Mouse (Mus musculus): Measurements from ENCODE around the gene Rtp2. TPM values are rescaled to one million over a fixed set of nuclear protein-coding genes. Genes with fewer than 3 reads are reported as not detected.
A peak's percentile ranks its signal among the peaks of the same experiment; 100 is the strongest.

Gene Rtp2
- polyA plus RNA-seq, 1 experiment from 2014 or later: not detected

DNA sequence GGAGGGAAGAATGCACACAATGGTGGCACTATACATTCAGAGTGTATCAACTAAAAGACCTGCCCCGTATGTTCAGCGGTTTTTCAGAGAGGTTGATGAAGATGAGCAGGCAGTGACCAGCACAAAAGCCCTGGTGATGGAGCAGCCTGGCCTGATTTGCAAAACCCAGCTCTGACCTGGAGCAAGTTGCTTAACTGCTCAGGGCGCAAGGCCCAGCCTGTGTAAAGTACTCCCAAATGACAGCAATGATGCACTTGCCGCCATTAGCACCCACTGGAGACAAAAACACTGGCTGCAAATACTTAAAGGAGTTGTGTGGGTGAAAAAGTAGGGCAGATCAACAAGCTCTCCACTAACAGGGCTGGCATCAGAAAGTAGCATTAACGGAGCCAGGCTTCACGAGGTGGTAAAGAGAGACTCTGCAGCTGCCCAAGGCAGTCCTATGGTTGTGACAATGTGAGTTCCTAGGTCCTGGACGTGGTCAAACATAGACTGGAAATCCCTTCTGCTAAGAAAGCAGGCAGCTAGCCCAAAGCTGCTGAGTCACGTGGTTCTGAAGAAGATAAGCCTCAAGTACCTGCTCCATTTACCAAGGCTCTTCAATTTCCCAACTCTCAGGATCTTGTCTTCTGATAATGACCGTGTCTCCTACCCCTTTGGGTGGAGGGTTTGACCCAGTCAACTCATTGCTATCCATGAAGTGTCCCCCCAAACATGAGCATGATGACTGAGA is 41.6 kb upstream of the Rtp2 start:
- H3K9me3 ChIP-seq (ENCODE audit: low read depth, low read length): no peaks in the 10 kb centered on the region
- 0 out of 2 replicates have a peak, but pooled peaks cover 6% of the 10 kb centered on the region for H3K4me1 ChIP-seq (ENCODE audit: insufficient read depth)
- DNase-seq (no peak), ATAC-seq (ENCODE audit: insufficient read depth) (no peak)
- H3K36me3 ChIP-seq (ENCODE audit: insufficient read depth): 0 out of 2 replicates have a peak, but pooled peaks cover 2% of the 10 kb centered on the region
- no peak for TF ChIP-seq CTCF (IDR thresholded peaks at IDR 0.05; ENCODE audit: low read depth)
- H3K4me2 ChIP-seq: no peak overlapping the region
- 78% methylated on average over 9 of the region's 9 CpGs for WGBS
- no peak overlapping the region for H3K4me3 ChIP-seq (ENCODE audit: low read depth, low read length)
- H3K27ac ChIP-seq (ENCODE audit: low read depth): no peak overlapping the region
- no peak overlapping the region for H3K9ac ChIP-seq
- no peaks in the 10 kb centered on the region for H3K27me3 ChIP-seq (ENCODE audit: insufficient read depth, low read length)

DNA sequence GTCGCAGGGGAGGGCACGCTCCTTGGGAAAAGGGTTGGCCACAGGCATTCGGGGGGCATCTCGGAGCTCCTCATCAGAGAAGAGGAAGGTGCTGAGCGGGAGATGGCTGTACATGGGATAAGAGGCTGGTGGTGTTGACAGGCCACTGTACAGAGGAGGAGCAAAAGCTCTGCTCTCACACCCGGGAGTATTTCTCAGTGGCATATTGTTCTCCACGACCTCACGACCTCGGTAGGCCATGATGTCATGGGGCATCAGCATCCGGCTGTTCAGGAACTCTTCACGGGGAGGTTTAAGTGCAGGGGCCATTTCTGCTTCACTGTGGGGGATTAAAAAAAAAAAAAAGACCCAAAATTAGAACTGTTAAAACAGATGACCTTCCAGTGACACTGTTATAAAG is 40.7 kb upstream of the Rtp2 start:
- H3K4me3 ChIP-seq (ENCODE audit: low read depth, low read length): no peak overlapping the region
- H3K4me1 ChIP-seq (ENCODE audit: insufficient read depth): 0 out of 2 replicates have a peak, but pooled peaks cover 6% of the 10 kb centered on the region
- TF ChIP-seq CTCF (IDR thresholded peaks at IDR 0.05; ENCODE audit: low read depth): no peak
- DNase-seq (no peak), ATAC-seq (ENCODE audit: insufficient read depth) (no peak)
- 74% methylated on average over 11 of the region's 11 CpGs for WGBS
- H3K36me3 ChIP-seq (ENCODE audit: insufficient read depth): peaks cover 7% of the 10 kb centered on the region
- no peak overlapping the region for H3K4me2 ChIP-seq
- H3K27ac ChIP-seq (ENCODE audit: low read depth): no peak overlapping the region
- no peaks in the 10 kb centered on the region for H3K27me3 ChIP-seq (ENCODE audit: insufficient read depth, low read length)
- H3K9ac ChIP-seq: no peak overlapping the region
- no peaks in the 10 kb centered on the region; the same call in 1 of the 2 replicates for H3K9me3 ChIP-seq (ENCODE audit: low read depth, low read length)

DNA sequence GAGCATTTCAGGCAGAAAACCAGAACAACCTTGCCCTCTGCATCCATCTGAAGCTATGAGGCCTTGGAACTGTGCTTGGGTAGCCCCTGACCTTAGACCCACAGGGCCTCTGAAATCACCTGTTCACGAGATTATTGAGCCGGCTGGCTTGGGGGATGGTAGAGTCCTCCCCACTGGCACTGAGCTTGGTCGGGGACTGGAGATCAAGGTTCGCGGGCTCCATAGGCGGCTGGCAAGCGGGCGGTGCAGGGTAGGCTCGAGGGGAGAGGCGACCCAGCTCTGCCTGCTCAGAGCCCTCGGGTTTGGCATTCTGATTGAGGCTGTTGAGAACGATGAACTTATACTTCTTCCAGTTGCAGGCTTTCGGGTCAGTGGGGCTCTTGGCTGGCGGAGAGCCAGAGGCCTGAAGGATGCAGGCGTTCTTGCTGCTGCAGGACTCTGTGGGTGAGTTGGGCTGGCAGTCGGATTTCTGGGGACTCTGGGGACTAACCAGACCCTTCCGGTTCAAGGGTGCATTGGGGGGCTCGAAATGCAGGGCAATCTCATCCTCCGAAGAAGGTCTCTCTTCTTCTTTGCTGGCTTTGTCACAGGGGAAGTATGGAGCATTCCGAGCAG is 40.0 kb upstream of the Rtp2 start:
- H3K27ac ChIP-seq (ENCODE audit: low read depth): no peak overlapping the region

DNA sequence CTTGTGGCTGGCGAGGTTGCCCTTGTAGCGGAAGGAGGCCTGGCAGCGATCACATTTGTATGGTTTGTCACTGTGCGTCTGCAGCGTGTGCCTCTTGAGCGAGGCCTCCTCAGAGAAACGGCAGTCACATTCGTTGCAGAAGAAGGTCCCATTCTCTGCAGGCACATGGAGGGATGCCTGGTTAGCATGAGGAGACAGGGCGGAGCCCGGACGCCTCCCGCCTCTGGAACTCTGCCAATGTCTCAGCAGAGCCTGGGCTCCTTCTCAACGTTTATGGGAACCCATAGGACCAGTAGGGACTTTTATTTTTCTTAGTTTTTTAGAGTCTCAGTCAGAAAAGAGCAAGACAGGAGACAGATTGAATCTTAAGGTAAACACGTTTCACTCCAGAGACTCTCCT is 37.7 kb upstream of the Rtp2 start:
- Histone ChIP-seq H3K4me3 (ENCODE audit: low read depth, low read length) (no peak overlapping the region), H3K9ac (no peak overlapping the region), H3K4me1 (ENCODE audit: insufficient read depth) (0 out of 2 replicates have a peak, but pooled peaks cover 6% of the 10 kb centered on the region), H3K27me3 (ENCODE audit: insufficient read depth, low read length) (no peaks in the 10 kb centered on the region), H3K36me3 (ENCODE audit: insufficient read depth) (peaks cover 11% of the 10 kb centered on the region), H3K27ac (ENCODE audit: low read depth) (no peak overlapping the region), H3K4me2 (no peak overlapping the region), H3K9me3 (ENCODE audit: low read depth, low read length) (no peaks in the 10 kb centered on the region; the same call in 1 of the 2 replicates)
- TF ChIP-seq CTCF (IDR thresholded peaks at IDR 0.05; ENCODE audit: low read depth): no peak
- peak; percentile 78 for DNase-seq
- 63% methylated on average over 14 of the region's 14 CpGs for WGBS
- peak; percentile 58; the same call in 1 of the 2 replicates for ATAC-seq (ENCODE audit: insufficient read depth)

More for the DNA sequence above, 40.0 kb upstream of the Rtp2 start:
- Histone ChIP-seq H3K27me3 (ENCODE audit: insufficient read depth, low read length) (no peaks in the 10 kb centered on the region), H3K4me3 (ENCODE audit: low read depth, low read length) (no peak overlapping the region), H3K4me1 (ENCODE audit: insufficient read depth) (0 out of 2 replicates have a peak, but pooled peaks cover 6% of the 10 kb centered on the region), H3K36me3 (ENCODE audit: insufficient read depth) (peaks cover 11% of the 10 kb centered on the region), H3K9me3 (ENCODE audit: low read depth, low read length) (no peaks in the 10 kb centered on the region; the same call in 1 of the 2 replicates), H3K9ac (no peak overlapping the region), H3K4me2 (no peak overlapping the region)
- peak; percentile 11; the same call in 1 of the 2 replicates for ATAC-seq (ENCODE audit: insufficient read depth)
- 68% methylated on average over 20 of the region's 20 CpGs for WGBS
- no peak for TF ChIP-seq CTCF (IDR thresholded peaks at IDR 0.05; ENCODE audit: low read depth)
- DNase-seq: no peak

DNA sequence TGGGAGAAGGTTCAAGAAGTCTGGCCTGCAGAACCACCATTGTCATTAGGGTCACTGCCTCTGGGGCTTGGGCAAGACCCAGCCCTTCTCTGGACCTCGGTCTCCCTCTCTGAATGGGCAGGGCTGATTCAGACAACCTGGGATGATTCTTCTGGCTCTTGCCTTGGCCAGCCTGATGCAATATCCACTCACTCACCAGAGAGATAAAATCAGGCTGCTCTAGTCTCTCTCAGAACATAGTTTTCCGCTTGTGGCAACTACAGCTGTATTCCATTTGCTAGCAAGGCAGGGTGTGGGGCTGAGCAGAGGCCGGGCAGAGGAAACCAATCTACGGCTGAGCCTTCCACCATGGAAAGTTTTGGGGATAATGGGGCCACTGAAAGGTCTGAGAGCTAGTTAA is 36.7 kb upstream of the Rtp2 start:
- no peaks in the 10 kb centered on the region; the same call in 1 of the 2 replicates for H3K9me3 ChIP-seq (ENCODE audit: low read depth, low read length)
- TF ChIP-seq CTCF (IDR thresholded peaks at IDR 0.05; ENCODE audit: low read depth): no peak
- H3K9ac ChIP-seq: no peak overlapping the region
- no peaks in the 10 kb centered on the region for H3K27me3 ChIP-seq (ENCODE audit: insufficient read depth, low read length)
- H3K4me1 ChIP-seq (ENCODE audit: insufficient read depth): 0 out of 2 replicates have a peak, but pooled peaks cover 6% of the 10 kb centered on the region
- peaks cover 10% of the 10 kb centered on the region for H3K36me3 ChIP-seq (ENCODE audit: insufficient read depth)
- no peak overlapping the region for H3K4me2 ChIP-seq
- H3K27ac ChIP-seq (ENCODE audit: low read depth): no peak overlapping the region
- WGBS: 66% methylated on average over 4 of the region's 4 CpGs
- H3K4me3 ChIP-seq (ENCODE audit: low read depth, low read length): no peak overlapping the region
- DNase-seq: peak; percentile 74
- peak; percentile 68; the same call in 1 of the 2 replicates for ATAC-seq (ENCODE audit: insufficient read depth)

DNA sequence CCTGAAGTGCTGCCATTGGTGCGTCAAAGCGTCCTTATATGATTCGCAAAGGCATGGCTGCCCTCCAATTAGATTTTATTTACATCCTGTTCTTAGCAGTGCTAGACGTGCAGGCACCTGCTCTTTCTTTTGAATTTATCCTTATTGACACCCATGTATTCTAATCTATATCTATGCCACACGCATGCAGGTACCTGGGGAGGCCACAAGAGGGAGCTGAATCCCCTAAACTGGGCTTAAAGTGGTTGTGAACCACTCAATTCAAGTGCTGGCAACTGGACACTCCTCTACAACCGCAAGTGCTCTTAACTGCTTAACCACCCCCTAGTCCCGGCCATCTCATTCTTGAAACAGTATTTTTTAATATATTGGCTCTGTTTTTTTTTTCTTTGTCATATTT is 35.1 kb upstream of the Rtp2 start:
- no peak for DNase-seq
- H3K27ac ChIP-seq (ENCODE audit: low read depth): no peak overlapping the region
- H3K27me3 ChIP-seq (ENCODE audit: insufficient read depth, low read length): no peaks in the 10 kb centered on the region
- H3K4me1 ChIP-seq (ENCODE audit: insufficient read depth): 0 out of 2 replicates have a peak, but pooled peaks cover 6% of the 10 kb centered on the region
- H3K4me3 ChIP-seq (ENCODE audit: low read depth, low read length): no peak overlapping the region
- H3K9ac ChIP-seq: no peak overlapping the region
- peak; percentile 56 for TF ChIP-seq CTCF (IDR thresholded peaks at IDR 0.05; ENCODE audit: low read depth)
- H3K4me2 ChIP-seq: no peak overlapping the region
- ATAC-seq (ENCODE audit: insufficient read depth): no peak
- 78% methylated on average over 7 of the region's 7 CpGs for WGBS
- H3K36me3 ChIP-seq (ENCODE audit: insufficient read depth): peaks cover 9% of the 10 kb centered on the region
- no peaks in the 10 kb centered on the region; the same call in 1 of the 2 replicates for H3K9me3 ChIP-seq (ENCODE audit: low read depth, low read length)

DNA sequence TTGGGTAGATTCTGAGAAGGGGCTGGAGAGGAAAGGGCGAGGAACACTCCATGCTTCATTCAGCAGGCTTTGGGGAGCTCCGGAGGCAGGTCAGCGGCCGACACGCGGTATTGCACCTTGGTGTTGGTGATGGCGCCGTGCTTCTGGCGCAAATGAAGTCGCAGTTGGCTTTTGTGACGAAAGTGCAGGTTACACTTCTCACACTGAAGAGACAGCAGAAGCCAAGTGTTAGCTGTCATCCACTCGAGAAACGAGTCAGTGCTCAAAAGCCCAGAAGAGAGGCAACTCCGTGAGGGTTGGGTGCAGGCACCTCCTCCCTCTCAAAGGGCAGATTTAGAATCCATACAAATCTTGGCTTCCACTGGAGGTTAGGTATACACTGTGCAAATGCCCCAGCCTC is 33.9 kb upstream of the Rtp2 start:
- ATAC-seq (ENCODE audit: insufficient read depth): no peak
- peaks cover 9% of the 10 kb centered on the region for H3K36me3 ChIP-seq (ENCODE audit: insufficient read depth)
- WGBS: 86% methylated on average over 14 of the region's 14 CpGs

More for the DNA sequence above, 33.9 kb upstream of the Rtp2 start:
- Histone ChIP-seq H3K27me3 (ENCODE audit: insufficient read depth, low read length) (no peaks in the 10 kb centered on the region), H3K4me3 (ENCODE audit: low read depth, low read length) (no peak overlapping the region), H3K4me1 (ENCODE audit: insufficient read depth) (0 out of 2 replicates have a peak, but pooled peaks cover 6% of the 10 kb centered on the region), H3K9ac (no peak overlapping the region), H3K27ac (ENCODE audit: low read depth) (no peak overlapping the region), H3K9me3 (ENCODE audit: low read depth, low read length) (no peaks in the 10 kb centered on the region; the same call in 1 of the 2 replicates), H3K4me2 (no peak overlapping the region)
- DNase-seq: no peak
- TF ChIP-seq CTCF (IDR thresholded peaks at IDR 0.05; ENCODE audit: low read depth): no peak
